Mouse (Mus musculus) urinary bladder, postnatal 14 days (tissue): ENCODE measurements at regions not wholly inside any gene's neighbourhood (a gene's known extent, or its start where the extent isn't known, plus 50 kb on each side); places are given as distances from the start of the nearest gene placed in this dataset.

Experiments
- DNase-seq: peaks from one replicate; pipeline ENCODE4 v3.0.0; 2021; ENCODE audit warnings: low spot score

DNA sequence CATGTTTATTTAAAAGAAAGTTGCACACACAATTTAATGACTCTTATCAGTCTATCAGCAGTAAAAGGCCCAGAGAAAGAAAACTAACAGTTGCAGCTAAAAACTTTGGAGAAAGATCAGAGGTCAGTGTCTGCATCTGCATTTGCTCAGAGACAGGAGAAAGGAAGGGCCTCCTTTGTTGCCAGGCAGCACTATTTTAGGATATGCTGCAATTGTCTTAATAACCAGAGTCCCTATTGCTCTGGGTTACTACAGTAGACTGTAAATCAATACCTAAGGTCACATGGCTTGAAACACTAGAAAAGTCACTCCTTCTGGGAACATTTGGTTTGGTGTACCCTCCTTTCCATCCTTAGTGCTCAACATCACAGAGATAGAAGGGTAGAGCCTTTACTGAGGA lies 175.7 kb downstream of the Hdgfl1 start:
- no peak for DNase-seq

DNA sequence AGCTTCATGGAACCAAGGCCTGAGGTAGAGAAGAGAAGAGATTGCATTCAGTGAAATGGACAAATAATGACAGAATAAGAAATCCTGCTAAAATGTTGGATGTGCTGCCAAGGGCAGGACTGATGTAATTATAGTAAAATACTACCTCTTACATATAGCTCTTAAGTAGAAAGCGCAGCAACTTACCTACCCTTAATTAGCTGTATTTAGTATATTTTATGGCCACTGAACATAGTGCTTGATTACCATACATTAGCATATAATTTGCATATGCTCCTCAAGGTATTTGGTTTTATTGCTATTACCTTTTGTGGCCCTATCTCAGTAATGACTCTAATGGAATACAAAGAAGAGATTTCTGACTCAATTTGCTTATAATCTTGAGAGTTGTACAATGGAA lies 176.2 kb downstream of the Hdgfl1 start:
- no peak for DNase-seq

DNA sequence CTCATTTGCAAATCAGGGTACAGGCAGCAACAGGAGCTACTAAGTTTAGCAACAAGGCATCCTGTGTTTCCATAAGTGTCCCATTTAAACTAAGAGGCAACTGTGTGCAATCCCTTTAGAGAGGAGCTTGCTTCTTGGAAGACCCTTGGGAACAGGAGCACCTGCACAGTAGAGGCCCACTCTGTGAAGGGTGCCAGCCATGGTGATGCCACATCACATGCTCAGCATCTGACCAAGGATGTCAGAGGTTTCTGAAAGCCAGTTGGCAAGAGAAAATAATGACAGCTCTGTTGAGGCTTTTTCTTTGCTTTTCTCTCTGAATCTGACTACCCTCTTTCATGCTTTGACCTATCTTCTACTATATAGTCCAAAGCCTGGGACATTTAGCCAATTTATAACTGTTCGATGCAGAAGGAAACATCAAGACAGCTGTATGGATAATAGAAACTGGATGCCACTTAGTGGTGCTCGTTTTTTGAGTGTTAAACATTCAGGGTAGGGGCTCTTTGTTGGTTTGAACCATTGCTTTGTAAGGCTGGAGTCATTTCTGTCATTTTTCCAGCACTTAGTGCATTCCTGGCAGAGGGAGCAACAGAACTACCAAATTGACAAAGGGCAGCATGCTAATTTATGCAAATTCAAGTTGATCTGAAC lies 193.9 kb downstream of the Hdgfl1 start:
- DNase-seq, result no peak

DNA sequence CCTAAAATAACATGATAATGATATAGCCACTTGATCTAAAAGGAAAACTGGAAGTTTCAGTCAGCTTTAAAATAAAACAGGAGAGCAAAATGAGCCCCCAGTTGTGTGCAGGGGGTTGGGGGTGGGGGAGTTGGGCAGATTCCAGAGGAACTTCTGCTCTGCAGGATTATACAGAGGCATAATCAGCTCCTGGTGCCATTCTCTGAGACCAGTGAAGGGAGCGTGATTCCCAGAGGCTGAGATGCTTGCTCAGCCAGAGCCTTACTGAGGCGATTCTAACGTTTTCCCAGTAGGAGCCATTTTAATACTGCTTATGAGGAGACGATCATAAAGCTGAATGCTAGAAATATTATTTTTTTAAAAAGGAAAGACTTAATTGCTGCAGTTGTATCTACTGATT lies 200.5 kb downstream of the Hdgfl1 start:
- DNase-seq, result no peak

DNA sequence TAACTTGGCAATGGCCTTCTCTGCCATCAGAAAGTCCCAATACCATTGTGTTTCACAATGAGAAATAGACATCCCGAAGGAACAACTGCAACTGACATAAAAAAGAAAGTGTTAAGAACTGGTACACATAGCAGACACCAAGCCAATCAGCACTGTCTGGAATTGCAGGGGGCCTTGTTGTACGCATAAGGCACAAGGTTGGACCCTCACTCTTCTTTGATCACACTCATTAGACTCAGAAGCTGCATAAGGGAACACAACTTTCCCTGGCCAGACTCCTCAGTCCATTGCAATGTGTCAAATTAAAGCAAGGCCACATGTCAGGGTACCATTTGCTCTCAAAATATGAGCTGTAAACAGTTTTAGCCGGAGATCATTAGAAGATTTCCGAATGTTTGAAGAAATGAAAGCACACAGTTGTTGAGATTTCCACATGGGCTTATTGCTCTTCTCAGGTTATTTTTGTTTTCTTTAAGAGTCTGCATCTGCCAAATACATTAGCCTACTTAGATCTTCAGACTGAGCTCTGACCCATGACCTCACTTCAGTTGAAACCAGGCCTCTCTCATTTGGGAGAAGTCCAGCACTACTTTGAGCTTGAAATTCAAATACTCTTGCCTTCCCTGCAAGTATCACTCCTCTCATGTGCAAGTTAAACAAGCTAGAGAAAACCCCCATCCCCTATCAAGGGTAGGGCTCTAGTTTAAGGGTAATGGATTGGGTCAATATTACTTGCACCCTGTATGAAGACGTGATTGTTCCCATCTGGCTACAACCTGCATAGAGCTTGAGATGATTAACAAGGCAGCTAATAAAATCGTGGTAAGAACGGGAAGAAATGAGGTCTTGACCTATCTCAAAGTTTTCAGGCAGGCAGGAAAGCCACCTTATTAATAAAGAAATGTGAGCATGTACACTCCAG lies 204.8 kb downstream of the Hdgfl1 start:
- no peak for DNase-seq

DNA sequence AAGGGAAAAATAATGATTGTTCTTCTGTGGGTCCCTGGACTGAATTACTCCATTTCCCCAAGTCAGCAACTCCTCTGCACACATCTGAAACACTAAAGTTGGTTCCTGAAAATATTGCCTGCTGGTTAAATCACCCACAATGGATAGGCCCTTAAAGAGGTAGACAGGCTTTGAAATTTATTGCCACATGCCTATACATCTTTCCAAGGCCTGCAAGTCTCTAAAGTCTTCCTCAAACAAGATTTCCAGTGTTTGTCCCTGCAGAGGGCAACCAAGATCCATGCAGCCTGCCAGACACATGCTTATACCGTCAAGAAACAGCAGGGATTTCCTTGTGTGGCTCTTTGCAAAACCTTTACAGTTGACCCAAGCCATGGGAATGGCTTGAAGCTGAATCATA lies 211.6 kb downstream of the Hdgfl1 start:
- no peak for DNase-seq

DNA sequence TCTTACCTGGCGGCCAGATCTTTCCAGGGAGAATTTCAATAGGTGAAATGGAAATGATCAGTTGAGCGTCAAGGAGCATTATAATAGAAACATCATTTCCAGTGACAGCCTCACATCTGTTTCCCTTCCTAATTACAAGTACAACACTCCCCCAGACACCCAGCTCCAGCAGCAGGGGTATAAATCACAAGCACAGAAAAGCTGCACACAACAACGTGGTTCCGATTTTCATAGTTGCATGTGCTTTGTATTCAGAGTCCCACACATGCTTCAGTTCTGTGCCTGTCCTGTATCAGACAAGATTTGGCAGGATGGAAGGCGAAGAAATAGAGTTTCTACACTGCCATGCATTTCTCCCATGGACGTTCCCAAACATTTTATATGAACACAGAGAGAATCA lies 215.7 kb downstream of the Hdgfl1 start:
- no peak for DNase-seq

DNA sequence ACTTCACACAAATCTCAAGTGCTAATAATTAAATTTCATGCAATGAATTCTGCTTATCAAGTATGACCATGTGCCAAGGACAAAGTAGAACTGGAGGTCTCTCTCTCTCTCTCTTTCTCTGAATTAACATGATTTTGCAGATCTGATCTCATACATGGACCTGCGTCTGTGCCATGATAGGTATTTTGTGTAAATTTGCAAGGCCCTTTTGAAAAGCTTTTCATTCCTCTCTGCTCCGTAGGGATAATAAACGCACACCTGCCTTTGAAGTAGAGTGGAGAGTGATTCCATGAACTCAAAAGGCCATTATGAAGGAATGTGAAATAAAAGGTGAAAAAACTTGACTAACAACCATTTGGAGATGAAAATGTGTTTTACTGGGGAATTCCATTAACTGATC lies 217.8 kb downstream of the Hdgfl1 start:
- no peak for DNase-seq

DNA sequence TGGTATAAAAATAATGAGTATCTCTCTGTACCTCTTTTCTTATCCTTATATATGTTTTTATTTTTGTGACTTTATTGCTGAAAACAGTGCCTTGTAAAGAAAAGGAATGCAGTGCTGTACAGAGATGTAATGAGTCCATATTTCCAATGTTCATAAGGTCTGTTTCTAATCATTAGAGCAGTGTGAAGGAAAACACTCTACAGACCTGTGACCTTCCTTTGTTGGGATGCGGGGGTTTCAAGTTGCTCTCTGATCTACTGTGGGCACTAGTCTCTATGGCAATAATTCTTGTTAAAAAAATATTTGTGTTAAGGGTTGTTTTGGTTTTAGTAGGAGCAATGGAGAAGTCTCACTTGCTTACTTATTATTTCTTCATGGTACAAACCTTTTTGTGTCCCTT lies 231.0 kb downstream of the Hdgfl1 start:
- DNase-seq, result no peak

DNA sequence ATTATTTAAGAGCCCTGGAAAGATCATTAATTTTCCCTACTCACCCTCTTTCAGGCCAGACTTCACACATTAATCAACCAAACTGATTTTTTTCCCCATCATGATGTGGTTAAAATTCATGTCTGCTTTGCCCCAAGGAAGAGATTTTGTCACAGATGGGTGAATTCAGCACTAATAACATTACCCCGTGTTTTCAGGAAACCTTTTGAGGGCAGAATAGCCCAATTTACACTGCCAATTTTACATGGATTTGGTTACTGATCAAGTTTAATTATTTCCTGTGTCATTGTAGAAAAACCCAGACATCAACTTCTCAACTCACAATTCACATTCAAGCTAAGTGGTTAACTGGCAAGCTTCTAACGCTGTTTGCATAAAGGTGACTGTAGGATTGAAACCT lies 233.4 kb downstream of the Hdgfl1 start:
- no peak for DNase-seq

DNA sequence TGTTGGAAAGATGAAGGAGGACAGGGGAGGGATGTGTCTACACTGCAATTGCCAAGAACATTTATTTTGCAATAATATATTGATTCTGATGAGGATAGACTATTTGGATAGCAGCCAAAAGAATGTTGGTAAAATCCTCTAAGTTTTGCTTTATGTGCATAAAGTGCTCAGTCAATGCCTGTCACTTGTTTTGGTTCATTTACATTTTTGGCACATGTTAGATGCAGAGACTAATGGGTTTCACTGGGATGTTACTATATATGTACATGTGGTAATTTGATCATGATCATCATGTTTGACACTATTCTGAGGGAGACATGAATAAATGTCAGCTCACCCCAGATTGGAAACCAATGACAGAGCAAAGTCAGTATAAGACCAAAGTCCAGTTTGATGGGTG lies 237.2 kb downstream of the Hdgfl1 start:
- no peak for DNase-seq

DNA sequence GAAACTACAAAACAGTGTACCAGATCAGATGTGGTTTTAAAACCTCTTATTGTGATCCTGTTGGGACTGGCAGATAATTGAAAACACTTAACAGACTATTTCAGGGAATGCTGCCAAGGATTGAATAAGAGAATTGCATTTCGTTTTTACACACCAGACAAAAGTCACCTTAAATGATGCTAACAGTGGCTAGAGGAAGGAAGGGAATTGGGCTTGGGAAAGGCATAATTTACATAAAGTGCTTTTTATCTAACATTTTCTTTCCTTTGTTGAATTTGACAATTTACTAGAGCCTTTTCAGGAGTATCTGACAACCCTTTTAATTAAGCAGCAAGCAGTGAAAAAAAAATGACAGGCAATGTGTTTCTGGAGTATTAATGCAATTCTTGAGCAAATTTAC lies 250.9 kb downstream of the Hdgfl1 start:
- DNase-seq, result no peak

DNA sequence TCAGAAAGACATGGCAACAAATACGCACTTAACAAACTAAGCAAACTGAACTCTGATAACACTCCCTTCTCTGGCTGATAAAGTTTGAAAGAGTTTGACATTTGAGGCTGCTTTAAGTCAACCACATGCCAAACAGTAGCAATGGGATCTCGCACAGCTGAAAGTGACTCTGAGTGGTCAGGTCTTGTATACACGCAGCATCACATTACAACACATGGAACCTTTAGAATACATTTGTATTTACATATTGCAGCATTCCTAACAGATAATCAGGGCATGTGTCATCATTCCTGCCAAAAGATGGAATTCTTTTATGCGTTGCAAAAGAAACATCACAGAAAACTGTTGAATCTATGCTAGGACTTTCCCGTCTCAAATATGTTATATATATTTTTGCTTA lies 251.5 kb downstream of the Hdgfl1 start:
- DNase-seq, result no peak

DNA sequence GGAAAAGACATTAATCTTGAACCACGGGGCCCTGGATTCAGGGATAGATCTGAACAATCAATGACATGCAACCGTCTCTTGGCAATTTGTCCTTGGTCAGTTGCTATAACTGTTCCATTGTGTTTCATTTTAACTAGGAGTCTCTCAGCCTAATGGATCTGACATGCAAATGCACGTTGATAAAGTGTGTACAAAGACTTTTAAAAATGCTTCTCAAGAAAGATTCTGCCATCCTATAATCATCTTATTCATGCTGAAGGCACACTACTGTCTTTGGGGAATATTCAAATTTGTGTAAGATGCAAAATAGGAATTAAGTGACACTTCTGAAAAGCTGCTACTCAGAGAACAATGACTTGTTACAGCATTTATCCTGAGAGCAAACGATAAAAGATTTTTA lies 252.3 kb downstream of the Hdgfl1 start:
- DNase-seq, result no peak

DNA sequence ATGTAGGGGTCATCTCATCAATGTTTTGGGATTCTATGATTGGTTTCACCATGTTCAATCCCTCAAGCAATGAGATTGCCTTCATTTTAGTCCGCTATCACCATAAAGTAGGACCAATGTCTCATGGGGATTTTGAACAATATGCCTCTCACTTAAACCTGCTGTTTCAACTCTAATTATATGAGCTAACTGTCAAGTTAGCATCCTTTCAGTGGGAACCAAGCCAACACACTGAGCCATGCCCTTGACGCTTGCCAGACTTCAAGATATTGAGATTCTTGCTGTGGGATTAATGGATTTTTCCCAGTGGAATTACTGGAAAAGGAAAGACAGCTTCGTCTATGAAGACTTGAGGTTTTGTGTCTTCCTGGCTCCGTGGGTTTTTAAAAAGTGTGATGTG lies 259.5 kb downstream of the Hdgfl1 start:
- no peak for DNase-seq

DNA sequence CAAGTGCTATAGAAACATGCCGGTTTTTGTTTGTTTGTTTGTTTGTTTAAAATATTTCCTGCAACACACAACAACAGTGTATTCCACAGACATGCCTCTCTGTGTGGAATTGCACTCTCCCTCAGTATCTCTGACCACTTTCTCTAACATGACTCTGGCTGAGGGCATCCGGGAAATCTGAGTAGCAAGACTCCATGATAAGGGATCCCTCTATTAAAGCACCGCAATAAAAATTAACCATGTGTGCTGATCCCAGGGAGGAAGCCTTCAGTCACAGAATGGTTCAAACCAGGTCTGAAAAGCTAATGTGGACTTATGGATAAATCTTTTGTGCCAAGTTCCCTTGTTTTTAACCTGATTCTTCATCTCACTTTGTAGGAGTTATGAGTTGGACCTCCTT lies 260.1 kb downstream of the Hdgfl1 start:
- no peak for DNase-seq

DNA sequence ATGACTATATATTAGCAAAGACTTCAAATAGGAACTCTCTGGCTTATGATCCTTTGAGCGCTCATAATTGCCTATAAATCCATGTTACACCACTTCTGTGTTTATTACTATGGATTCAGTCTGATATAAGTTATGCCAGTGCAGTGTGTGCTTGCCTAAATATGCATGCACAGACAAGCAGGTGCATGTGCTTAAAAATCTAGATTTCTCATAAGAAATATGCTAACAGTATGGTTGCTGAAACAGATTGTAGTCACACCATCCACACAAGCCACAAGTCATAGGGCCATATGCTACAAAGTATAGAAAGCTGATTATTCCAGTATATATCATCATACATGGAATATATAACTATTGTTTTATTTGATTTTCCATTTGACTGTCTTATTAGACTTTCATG lies 266.2 kb downstream of the Hdgfl1 start:
- DNase-seq, result no peak

DNA sequence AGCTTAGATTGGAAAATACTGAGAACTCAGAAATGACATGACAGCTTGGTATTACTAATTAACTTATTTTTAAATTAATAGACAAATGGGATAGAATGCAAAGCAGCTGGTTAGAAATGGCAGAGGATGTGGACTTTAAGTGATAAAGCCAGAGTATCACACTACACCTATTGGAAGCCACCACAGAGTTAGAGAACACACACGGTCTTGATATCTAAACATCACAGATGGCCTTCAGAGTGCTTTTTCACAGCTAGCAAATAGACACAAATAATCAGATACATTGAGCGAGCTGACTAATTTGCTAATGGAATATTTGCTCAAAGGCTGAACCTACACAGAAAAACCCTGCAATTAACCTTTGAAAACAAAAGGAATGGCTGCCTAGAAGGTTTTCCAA lies 272.9 kb downstream of the Hdgfl1 start:
- no peak for DNase-seq

DNA sequence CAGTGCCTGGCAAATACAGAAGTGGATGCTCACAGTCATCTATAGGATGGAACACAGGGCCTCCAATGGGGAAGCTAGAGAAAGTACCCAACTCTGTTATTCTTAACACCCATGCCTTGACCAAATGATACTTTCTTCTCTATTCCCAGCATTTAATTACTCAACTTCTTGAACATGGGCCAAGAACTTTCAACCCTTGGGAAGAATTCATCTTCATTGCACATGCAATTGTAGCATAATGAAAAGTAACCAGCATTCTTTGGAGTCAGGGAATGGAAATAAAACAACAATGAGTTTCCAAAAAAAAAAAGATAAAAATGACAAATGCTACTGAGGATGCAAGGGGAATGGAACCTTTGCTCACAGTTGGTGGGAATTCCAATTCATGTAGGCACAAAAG lies 274.1 kb downstream of the Hdgfl1 start:
- DNase-seq, result no peak

DNA sequence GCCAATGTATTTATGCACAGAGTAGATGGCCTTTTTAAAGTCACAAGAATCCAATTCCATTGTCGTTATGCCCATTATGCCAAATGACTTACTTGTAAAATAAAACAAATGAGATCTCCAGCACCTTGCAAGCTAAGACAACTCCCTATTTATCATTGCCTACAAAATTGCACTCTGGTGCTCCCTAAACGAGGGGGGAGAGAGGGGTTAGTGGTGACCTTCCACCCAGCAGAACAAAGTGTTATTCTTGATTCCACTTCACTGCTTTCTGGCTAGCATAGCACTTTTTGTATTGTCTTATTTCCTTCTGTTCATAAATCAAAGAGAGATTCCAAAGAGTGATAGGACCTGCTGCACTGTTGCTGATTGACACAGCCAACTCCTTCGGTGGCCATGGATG lies 300.6 kb downstream of the Hdgfl1 start:
- no peak for DNase-seq

DNA sequence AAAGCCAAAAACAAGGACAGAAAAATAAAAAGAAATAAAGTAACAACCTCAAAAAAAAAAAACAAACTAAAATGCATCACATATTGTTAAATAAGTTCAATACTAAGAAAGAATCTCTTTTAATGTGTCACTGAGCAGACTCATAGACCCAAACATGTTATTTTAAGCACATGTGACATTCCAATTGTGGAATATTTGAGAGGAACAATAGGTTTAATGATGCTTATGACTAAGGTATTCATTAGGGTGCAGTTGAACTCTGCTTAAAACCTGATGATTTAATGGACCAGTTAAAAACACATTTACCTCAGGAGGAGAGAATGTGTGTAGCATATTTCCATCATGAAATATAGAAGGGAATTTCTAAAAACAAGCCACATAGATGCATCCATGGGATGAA lies 302.4 kb downstream of the Hdgfl1 start:
- no peak for DNase-seq

DNA sequence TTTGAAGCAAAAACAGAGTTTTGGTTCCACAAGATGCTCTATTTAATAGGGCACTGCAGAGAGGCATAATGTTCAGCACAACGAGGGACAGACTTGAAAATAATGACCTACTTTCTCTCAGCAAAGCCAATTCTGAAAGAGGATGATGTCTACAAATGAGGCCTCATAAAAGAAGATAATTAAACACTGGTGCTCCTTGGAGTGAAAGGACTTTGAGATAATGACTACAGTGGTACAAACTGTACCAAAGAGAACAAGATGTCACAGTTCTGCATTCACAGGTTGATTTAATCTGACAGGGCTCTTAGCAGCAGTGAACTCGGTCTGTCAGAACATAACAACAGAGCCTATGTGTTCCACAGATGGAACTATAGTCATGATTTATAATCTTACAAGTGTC lies 305.4 kb downstream of the Hdgfl1 start:
- no peak for DNase-seq

DNA sequence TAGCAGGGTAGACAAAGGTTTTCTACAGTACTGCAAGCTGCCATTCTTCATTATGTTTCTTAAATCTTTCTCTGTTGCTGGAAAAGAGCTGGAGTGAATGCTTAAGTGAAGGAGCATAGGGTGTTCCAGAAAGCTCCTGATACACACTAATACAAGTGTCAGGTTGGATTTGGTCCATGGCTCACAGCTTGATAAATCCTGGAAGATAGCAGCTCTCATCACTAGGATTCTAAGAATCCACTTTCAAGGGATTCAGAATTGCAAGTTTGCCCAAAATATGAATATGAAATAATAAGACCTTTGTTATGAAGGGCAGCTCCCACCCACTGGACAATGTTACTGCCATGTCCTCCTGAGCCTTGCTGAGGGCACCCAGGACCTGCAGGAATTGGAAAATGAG lies 305.9 kb downstream of the Hdgfl1 start:
- no peak for DNase-seq
